Mouse (Mus musculus): ENCODE results near the gene Nubpl. TPM values are rescaled to one million over a fixed set of nuclear protein-coding genes. Genes with fewer than 3 reads are reported as not detected.

The Nubpl gene
- polyA plus RNA-seq, 1 experiment from 2014 or later, result 9.9 TPM

DNA sequence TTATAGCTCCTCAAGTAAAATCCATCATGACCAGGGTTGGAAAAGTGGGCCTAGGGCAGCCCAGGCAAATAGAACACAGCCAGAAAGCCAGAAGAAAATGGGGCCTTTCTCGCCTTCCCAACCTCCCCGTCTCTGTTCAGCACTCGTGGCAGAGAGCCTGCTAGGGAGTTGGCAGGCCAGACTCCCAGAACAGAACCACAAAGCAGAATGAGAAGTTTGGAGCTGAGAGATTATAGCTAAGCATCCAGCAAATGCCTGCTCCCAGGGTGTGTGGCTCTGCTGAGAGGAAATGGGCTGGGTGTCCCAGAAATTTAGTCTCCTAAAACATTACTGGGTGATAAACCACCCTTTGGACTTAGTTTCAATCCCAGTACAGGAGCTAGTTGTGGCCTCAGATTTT lies 262.6 kb downstream of the Nubpl start:
- no peak overlapping the region for H3K9ac ChIP-seq (ENCODE audit: low read depth, low read length)
- no peak overlapping the region for H3K4me3 ChIP-seq (ENCODE audit: low read depth, low read length)
- WGBS, result 87% methylated on average over 3 of the region's 3 CpGs
- H3K9me3 ChIP-seq (ENCODE audit: control insufficient read depth, low read length), result no peaks in the 10 kb centered on the region
- H3K4me2 ChIP-seq (ENCODE audit: low read depth, low read length), result no peak overlapping the region
- no peaks in the 10 kb centered on the region for H3K27me3 ChIP-seq (replicated peaks; ENCODE audit: control insufficient read depth, insufficient read depth, low read length)
- H3K27ac ChIP-seq (replicated peaks; ENCODE audit: low read depth, low read length), result no peak overlapping the region
- H3K4me1 ChIP-seq (ENCODE audit: control insufficient read depth, insufficient read depth, low read length), result no peaks in the 10 kb centered on the region
- DNase-seq (ENCODE audit: low spot score), result no peak
- ATAC-seq (ENCODE audit: low read depth), result no peak
- no peaks in the 10 kb centered on the region for H3K36me3 ChIP-seq (ENCODE audit: control insufficient read depth, insufficient read depth, low read length)

DNA sequence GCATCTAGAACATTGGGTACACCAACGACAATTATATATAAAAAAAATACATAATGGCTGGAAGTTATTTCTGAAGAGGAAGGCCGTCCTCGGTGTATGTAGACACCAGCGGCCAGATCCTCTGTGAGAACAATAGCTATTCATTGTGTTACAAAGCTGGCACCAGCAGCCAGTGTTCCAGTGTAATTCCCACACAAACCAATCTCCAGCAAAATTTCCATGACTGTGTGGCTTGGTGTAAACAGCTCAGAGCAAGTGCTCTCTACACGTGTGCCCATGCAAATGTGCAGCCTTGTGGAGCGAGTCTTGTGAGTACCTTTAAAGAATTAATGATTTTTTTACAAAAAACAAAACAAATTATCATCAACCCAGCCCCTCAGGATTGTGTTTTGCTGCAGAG lies 263.7 kb downstream of the Nubpl start:
- DNase-seq (ENCODE audit: low spot score) (no peak), ATAC-seq (ENCODE audit: low read depth) (no peak)
- Histone ChIP-seq H3K9ac (ENCODE audit: low read depth, low read length) (no peak overlapping the region), H3K27ac (replicated peaks; ENCODE audit: low read depth, low read length) (no peak overlapping the region), H3K36me3 (ENCODE audit: control insufficient read depth, insufficient read depth, low read length) (no peaks in the 10 kb centered on the region), H3K9me3 (ENCODE audit: control insufficient read depth, low read length) (no peaks in the 10 kb centered on the region), H3K4me2 (ENCODE audit: low read depth, low read length) (no peak overlapping the region), H3K4me3 (ENCODE audit: low read depth, low read length) (no peak overlapping the region), H3K27me3 (replicated peaks; ENCODE audit: control insufficient read depth, insufficient read depth, low read length) (no peaks in the 10 kb centered on the region), H3K4me1 (ENCODE audit: control insufficient read depth, insufficient read depth, low read length) (no peaks in the 10 kb centered on the region)
- 76% methylated on average over 6 of the region's 6 CpGs for WGBS

Other genes with a start within 250 kb of the Nubpl start
- gene Heatr5a, start 126.4 kb upstream of the Nubpl start, polyA plus RNA-seq (2014; fragmentation: Nextera tagmentation; extraction: Ambion mirVana), result 14.8 and 16.0 TPM in 2 replicates
- 19.0 and 22.8 TPM in 2 replicates for gene Dtd2, start 91.2 kb upstream of the Nubpl start, polyA plus RNA-seq (2014; fragmentation: Nextera tagmentation; extraction: Ambion mirVana)
- gene Gpr33, start 69.7 kb upstream of the Nubpl start, polyA plus RNA-seq (2014; fragmentation: Nextera tagmentation; extraction: Ambion mirVana), result not detected in 2 replicates

Data from embryonic facial prominence, embryonic 14.5 days (tissue).